ENCODE assay signal across 15 mouse cellular contexts in the genomic region with DNA sequence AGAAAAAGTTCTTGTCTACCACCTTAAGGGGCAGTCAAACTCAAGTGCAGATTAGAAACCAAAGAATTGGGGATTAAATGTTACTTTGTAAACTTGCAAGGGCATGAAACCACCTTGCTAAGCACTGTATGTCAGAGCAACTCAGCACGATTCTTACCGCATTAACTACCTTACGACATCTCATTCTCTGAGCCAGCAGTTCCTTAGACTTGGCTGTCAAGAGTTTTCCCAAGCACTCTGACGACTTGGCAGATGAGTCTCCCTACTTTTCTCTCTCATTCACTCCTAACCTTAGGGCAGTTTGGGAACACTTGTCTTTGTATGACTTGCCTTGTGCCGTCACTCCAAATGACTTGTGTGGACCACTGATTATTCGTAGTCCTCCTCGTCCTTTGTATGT.
"Had no signal": no experiment of that assay in that cellular context is flagged by ENCODE, and none has a peak within 500 bp of the region (broad histone marks: within the 10 kb centered on the region; RNA-seq: fewer than 3 reads in every experiment).

No protein-coding gene starts in this region.

- H3K9me3 ChIP-seq: megakaryocyte, embryonic 14.5 days; midbrain, embryonic 13.5 days; midbrain, embryonic 15.5 days; neural tube, embryonic 12.5 days; stomach, embryonic 15.5 days had no signal

- ATAC-seq: midbrain, embryonic 13.5 days; midbrain, embryonic 15.5 days had no signal

- H3K4me1 ChIP-seq: neural tube, embryonic 12.5 days; stomach, embryonic 15.5 days had no signal

- DNase-seq: lung, embryonic 14.5 days; lung, postnatal 14 days; lung, postnatal 36 days; right cerebral cortex, postnatal 14 days; thymus, adult 2 months; thymus, postnatal 25 days; thymus, postnatal 4 days had no signal

- H3K27me3 ChIP-seq: megakaryocyte, embryonic 14.5 days; midbrain, embryonic 13.5 days; midbrain, embryonic 15.5 days; neural tube, embryonic 12.5 days; stomach, embryonic 15.5 days had no signal

- H3K4me3 ChIP-seq: megakaryocyte, embryonic 14.5 days; midbrain, embryonic 13.5 days; midbrain, embryonic 15.5 days; neural tube, embryonic 12.5 days; stomach, embryonic 15.5 days had no signal

- H3K9ac ChIP-seq: lung, embryonic 14.5 days; midbrain, embryonic 13.5 days; midbrain, embryonic 15.5 days; neural tube, embryonic 12.5 days; stomach, embryonic 15.5 days had no signal

- H3K4me2 ChIP-seq: lung, embryonic 14.5 days; midbrain, embryonic 11.5 days; midbrain, embryonic 13.5 days; midbrain, embryonic 15.5 days; neural tube, embryonic 12.5 days; stomach, embryonic 15.5 days had no signal

- H3K27ac ChIP-seq: macrophage; midbrain, embryonic 13.5 days; midbrain, embryonic 15.5 days; neural tube, embryonic 12.5 days; stomach, embryonic 15.5 days; stomach, postnatal 0 days had no signal

- H3K36me3 ChIP-seq: midbrain, embryonic 13.5 days; midbrain, embryonic 15.5 days; neural tube, embryonic 12.5 days; stomach, embryonic 15.5 days had no signal
